Mouse (Mus musculus) frontal cortex, postnatal 10 days (tissue): ENCODE measurements around the gene Cmss1.

ENCODE experiments used
- DNase-seq, 2 experiments: peaks; one replicate each; pipeline ENCODE4 v3.0.0; 2022; ENCODE audit warnings: low spot score in 2 of 2, mixed read lengths in 1 of 2

The Cmss1 gene

DNA sequence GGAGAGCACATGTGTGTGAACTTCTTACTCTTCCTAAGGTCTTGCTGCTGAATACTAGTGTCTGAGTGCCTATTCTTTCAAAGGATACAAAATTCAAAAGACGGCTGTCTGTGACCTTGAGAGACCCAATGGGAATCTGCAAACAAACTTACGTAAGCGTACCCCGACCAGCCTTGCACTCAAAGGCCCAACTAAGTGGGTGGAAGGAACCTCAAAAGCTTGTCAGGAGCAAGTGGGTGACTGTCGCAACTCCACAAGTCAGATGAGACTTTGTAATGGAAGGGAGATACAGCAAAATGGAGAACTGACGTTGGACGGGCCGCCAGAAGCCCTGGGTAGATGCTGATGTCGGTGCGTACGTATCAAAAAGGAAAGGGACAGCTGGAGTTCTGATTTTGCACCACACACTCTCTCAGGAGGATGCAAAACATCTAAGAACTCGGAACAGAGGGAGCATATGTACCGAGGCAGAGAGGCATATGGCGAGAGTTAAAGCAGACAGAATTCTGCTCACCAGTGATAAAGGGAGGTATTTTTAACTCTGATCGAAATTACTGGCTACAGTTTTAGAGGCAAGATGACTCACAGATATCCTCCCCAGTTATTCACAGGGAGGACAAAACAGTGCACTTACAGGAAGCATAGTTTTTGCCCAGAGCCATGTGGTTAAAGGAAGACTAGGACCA, 217.0 kb downstream of the Cmss1 start:
- peak; percentile 42 to 48 for DNase-seq

DNA sequence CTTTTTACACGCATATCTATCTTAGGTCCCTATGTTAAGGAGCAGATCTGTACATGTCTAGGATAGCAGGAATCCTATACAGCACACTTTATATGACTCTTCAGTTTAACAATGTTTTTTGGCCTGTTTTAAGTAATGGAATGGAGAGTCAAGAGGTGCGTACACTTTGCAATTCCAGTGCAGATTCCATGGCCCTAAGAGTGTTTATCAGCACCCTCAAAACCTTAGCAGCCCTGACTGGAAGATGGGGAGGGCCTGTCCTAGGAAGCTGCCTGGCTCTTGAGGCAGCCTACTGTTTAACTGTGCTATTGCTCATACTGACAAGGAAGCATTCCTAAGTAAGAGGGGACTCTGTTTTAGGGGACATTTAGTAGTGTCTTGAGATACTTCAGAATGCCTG, 222.4 kb downstream of the Cmss1 start:
- no peak for DNase-seq

DNA sequence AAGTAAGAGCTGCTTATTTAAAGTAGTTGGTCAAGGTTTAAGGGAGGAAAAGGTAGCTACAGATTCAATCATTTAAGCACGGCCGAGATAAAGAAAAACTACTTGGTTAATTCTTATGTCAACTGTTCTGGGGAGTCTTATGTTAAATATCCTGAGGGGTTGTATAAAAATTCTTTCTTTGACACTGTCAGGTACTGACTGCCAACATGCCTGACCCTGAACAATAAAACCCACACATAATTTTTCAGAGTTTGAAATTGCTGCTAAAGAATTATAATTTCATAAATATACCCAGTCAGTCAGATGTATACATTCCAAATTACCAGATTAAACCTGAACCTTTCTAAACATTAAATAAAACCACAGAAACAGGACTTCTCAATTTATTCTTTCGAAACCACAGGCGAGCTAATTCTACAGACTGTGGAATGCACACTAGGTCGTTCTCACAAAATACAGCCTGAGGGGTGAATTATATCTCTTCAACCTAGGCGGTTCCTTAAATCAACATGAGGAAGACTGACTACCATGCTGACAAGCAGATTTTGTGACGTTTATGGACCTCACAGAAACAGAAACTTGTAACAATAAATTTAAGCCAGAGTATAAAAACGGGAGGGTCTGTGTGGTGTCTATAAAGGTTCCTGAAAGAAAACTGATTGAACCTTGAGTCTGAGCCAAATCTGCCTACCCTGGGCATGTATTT, 223.2 kb downstream of the Cmss1 start:
- DNase-seq, result no peak

DNA sequence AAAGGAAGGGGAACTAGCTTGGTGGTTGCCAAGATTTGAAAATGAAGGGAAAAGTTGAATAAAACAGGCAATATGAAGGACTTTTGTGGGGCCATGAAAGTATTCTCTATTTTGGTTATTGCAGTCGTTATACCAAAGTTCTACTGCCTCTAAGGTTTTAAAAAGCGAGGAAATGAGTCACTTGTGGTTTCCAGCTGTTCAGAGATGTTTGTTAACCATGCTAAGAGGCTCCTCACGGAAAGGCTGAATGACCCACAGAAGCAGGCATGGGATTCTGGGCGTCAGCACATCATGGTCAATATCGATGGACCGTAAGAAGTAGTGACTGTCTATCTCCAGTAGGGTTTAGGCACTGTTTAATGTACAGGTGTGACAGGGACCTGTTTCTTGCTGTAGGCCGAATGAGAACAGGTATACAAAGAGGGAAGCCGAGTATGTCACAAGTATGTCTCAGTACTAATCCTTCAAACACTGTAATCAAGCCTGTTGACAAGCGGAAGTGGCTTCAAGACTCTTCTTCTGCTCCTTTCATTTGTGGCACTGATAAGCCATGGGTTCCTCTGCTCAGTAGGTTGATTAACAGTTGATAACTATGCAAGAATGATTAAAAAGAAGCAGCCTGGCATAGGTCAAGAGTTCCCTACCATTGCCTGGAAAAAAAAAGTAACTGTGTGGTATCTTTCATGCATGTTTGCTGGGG, 227.9 kb downstream of the Cmss1 start:
- DNase-seq, result no peak

DNA sequence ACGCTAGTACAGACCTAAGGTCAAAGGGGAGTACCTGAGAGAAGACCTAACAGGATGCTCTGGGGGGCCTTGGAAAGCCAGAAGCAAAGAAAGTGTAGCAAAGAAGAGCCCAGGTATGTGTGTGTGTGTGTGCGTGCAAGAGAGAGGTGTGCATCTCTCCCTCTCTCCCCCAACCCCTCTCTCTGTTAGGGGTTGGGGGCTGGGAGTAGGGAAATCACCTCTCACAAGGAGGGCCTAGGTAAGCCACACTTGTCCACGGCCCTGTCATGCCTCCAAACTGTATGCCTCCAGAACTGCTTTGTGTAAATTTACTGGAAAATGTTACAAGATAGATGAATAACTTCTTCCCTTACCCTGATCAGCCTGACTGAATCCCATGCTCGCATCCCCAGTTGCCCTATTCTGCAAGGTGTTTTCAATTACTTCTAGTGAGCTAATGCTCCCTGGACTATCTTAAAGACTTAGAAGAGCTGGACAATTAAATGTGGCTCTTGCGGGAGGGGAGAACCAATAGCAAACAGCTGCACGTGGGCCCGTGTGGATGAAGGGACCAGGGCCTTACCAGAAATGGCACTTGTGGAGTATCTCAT, 231.3 kb downstream of the Cmss1 start:
- no peak for DNase-seq

DNA sequence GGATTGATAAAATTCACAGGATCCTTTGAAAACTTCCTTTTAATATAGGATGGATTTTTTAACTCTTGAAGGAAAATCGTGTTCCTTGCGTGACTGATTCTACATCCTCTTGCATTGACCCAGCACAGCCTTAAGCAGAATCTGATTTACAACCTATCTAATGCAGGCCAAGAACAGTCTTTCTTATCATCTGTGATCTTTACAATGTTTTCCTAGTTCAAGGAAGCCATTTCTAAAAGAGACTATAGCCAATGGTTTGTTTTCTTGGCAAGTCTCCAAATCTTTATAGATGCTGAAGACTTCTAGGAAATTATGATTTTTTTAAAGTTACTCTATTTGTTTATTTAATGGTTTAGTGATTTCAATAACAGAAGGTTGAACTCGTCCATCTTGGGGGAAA, 234.5 kb downstream of the Cmss1 start:
- DNase-seq, result no peak

DNA sequence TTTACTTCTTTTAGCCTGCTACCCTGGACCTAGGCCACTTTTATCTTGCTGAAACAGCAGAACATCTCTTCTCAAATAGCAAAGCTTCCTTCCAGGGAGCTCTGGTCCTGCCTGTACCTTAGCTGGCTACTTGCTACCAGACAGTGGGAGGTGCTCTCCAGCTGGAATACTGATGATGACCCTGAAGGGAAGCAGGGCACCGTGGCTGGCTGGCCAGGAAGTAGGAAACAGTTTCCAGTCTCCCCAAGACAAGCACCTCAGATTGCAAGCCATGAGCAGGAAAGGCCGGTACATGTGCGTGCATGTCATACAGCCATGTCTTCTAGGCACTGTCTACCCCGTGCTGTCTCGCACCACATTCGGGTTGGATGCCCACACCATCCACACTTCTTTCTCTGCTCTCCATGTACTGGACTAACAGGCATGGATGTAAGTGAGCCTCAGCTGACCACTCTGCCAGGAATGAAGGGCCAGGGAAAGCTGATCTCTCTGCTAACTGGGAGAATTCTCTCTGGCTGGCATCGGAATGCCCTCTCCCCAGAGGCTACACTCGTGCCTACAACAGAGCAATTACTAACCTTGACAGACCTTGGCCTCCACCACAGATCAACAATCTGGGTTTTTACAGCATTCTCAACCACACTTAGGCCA, 236.7 kb downstream of the Cmss1 start:
- no peak for DNase-seq

DNA sequence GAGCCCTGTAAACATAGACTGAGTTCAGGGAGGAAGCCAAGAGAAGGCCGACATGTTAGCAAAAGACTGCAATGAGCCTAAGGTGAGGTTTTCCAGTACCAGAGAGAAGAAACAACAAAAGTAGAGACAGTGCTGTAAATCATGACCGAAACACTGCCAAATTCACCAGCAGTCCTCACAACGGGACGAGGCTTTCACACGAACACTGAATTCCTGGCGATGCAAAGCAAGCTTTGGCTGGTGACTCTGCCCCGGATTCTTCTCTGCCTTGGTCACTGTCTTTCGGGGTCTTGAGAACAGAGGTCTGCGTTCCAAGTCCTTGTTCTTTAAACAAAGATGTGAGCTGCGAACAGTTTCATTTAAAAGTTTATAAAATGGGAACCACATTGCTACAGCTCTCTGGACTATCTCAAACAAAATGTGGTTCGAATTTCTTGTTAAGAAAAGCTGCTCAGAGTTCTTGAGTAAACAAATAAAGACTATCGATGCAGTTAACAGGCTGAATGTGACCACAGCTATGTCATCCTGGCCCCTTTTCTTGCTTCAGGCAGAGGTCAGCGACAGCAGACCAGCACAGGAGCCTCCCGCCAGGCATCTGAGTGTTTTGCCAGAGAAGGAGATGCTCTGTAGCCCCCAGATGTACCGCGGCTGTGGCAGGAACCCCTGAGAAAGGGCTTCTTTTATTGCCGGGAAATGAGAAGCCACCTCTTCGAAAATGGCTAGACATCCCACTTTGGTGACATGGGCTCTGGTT, 239.5 kb downstream of the Cmss1 start:
- no peak for DNase-seq

DNA sequence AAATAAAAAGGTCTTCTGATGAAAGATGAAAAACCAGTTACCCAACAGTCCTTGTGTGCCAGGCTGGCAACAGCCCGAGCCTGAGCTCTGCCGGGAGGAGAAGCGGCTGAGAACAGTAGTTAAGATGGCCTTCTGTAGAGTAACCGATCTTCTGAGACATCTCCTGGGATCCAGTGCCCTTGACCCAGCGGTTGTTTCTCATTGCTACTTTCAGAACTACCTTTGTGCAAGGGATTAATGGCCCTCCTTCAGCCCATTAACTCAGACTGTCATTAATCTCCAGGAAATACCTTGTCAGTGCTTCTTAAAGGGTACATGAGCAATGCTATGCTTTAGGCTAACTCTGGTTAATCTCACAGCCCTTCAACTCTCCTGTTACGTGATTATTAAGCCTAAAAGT, 240.5 kb downstream of the Cmss1 start:
- DNase-seq, result no peak

DNA sequence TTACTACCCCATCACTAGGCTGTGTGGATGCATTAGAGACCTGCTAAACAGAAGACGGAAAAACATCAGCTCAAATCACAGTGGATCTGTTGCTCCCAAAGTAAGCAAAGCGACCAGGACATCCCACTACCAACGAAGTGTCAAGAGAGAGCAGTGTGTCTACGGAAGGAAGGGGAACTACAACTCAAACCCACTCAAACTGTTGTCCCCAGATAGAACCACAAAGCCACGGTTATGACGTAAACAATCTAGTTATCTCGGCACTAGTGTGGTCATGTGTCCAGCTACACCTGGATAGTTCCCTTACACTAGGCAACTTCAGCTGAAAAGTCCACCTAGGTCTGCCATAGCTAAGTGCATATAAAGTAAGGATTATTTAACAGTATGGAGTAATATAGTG, 242.2 kb downstream of the Cmss1 start:
- no peak for DNase-seq

DNA sequence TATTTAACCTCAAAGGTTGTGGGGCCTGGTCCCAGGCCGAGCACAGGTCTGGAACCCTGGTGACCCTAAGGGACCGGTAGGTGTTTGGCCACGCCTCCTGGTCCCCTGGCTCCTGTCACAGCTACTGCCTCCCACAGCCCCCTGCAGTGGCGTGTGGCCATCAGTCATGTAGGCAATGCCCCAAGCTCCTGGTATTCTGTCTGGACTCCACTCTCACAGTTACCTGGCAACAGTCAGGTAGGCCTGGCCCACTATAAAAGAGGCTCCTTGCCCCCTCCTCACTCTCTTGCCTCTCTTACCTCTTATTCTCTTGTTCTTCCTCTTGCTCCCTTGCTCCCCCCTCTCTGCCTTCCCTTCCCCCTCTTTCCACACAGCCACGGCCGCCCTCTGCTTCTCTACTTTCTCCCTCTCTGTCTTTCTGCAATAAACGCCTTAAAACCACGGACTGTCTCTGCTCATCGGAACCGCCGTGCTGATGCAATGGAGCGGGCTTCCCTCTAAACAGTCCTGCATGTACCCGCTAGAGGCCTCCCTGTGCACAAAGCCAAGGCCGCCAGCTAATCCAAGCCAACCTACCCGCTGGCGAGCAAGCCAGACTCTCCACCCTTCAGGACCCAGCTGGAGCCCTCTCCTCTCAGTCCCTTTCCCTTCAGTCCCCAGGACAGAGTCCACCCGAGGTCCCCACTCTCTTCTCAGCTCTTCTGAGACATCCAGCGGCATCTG, 243.8 kb downstream of the Cmss1 start:
- DNase-seq, result peak; percentile 16 to 54

DNA sequence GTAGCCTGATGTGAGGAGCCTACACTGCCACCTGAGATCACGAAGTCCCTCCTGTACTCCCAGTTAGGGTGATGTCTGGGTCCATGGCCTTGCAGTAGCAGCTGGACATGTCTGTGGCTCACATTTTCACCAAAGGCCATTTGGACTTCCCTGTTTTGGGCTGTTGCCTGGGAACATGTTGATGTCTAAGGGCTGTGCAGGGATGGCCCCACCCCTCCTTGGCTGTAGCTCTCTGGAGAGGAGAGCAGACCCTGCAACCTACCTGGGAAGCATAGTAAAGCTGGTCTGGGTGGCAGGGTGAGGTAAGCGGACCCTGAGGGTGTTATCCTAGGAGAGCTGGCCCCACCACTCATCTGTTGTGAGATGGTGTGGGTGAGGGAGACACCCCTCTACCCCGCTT, 245.9 kb downstream of the Cmss1 start:
- no peak for DNase-seq

DNA sequence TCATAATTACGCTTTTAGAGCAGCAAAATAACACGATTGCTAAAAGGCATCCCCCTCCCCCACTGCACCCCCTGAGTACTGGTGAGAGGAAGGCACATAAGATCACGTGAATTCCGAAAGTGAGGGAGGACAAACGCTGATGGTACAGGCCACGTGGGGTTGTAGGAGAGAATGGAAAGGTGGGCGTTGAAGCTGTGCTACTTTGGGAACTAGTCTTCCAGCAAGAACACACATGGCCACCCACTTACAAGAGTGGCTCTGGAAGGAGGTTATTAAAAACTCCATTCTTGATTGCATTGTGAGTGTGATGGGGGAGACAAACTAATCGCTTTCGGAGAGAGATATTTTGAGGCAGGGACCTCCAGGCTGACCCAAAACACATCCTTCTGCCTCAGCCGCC, 247.4 kb downstream of the Cmss1 start:
- DNase-seq, result peak in 1 of 2 experiments; percentile 26

DNA sequence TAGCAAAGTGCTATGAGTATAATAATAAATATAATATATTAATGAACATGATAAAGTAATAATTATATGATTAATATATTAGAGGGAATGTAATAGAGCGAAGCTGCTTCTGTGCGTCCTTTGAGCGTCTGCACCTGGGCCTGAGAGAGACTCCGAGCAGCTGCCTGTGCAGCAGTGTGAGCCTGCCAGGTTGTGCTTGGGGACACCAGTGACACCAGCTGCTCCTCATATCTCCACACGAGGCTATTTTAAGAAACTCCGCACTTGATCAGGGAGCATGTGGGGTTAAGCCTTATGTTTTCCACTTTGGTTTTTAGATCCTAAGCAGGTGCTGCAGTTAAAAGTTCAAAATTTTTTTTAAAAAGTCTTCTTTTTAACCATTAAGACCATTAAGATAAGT, 249.7 kb downstream of the Cmss1 start:
- DNase-seq, result no peak

DNA sequence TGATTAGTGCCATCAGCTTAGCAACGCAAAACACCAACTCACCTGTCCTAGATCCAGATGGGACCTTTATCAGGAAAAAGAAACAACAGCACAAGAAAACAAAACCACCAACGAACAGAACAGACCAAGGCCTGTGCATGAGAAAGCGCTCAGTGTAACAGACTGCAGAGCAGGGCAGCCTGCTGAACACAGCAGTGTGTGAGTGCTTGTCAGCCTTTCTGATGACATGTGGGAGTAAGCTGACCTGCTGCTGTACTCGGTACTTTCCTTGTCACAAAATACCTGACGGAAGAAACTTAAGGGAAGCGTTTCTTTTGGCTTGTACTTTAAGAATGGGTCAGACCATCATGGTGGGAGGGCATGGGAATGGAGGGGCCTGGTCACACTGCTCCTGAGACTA, 250.2 kb downstream of the Cmss1 start:
- no peak for DNase-seq

DNA sequence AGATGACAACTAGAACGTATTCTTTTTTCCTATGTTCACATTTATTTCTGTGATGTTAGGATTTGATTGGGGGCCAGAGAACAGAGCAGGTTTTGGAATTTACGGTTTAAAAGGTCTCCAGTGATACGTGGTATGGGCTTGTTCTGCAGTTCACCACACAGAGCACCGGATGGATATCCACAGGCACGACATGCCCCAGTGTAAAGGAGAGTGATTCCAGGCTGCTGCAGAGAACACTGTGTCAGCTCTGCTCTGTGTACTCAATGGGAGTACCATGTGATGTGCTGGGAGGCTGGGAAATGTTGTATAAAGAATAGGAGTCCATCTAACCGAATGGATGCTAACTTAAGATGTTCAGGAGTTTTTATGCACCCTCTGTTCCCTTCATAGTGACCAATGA, 252.7 kb downstream of the Cmss1 start:
- no peak for DNase-seq

DNA sequence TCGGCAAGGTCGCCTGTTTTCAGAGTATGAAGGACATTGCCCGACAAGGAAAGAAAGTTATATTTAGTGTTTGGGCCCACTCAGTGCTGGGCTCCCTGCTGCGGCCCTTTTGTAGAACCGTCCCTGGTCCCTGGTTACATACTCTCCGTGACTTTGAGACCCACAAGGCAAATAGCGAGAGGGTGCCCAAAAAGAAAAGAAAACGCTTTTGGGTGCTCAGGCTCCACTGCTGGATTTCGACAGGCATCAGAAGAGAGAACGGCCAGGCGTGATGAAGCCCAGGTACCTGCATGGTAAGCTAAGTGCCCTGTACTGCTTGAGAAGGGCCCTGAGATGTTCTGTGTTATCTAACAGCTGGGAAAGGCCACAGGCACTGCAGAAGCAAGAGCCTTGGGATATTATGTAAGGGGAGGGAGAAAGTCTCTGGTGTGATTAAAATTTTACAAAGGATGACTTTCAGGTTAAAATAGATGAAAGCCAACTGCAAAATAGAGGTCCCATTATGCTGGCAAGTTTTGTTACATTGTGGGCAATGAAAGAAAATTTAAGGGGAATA, 253.4 kb downstream of the Cmss1 start:
- DNase-seq, result no peak

DNA sequence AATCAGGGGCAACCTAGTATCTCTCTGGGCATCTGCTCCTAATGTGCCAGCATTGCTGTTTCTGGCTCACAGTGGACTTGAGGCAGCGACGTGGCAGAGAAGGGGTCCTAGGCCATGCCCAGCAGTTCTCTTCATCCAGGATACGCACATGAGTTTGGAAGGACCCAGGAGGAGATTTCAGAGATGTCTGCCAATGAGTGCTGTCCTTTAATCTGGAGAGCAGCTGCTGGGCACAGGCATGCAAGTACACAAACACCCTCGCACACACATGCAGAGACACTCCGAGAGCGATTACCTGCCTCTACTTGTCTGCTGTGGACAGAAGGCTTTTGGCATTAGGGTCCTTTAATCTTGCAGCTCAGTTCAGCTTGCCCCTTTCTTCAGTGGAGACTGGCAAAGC, 253.9 kb downstream of the Cmss1 start, which contains the start of gene Filip1l:
Filip1l (plus strand) TSS at position 343 of the 400 bp plus-strand sequence.
- no peak for DNase-seq

DNA sequence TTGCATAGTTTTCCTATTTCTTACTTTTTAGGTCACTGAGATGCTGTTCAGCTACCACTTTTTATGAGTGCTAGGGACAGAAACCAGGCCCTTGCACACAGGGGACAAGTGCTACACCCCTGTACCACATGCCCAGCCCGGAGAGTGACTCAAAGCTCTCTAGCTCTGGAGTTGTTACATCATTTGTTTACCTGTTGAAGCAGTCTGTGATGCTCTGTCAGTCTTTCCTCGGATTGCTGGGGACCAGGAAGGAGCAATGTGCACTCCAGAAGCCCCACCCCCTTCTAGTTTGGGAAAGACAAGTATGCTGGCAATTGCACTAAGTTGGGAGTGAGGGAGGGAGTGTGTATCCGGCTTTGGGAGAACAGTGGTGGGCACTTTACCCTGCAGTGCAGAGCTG, 257.0 kb downstream of the Cmss1 start:
- no peak for DNase-seq

DNA sequence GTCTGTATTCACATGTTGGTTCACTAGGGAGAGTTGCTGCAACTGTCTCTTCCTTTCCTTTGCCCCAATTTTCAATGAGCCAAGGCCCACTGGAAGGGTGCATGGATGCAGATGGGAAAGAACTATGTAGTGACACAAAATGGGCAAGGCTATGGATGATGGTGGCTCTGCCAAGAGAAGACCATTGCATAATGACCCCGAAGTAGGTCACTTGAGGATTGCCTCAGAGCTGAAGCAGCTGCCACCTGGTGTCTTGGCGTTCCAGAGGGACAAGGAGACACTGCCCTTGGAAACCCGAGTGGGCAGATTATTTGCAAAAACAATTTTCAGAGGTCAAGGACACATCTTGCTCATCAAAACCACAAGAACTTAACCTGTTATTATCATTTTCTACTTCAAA, 257.6 kb downstream of the Cmss1 start:
- no peak for DNase-seq
